Mouse (Mus musculus): ENCODE results near the gene Erp44.

The Erp44 gene

GRCm38 (mm10) chr4:48279498-48280134 is at the start of gene Erp44, which contains the start of gene Invs:
Gene Erp44, minus strand, starts transcription at chr4:48279558.
Gene Invs, plus strand, starts transcription at chr4:48279760.
- DNase-seq = peak; percentile 98

GRCm38 (mm10) chr4:48328042-48328441 is 48.7 kb upstream of the Erp44 start:
- DNase-seq = no peak

- DNase-seq = no peak
Measured at GRCm38 (mm10) chr4:48327192-48327591, 47.8 kb upstream of the Erp44 start.

GRCm38 (mm10) chr4:48322095-48322494 is 42.7 kb upstream of the Erp44 start:
- DNase-seq = no peak

- DNase-seq = no peak
Measured at GRCm38 (mm10) chr4:48321276-48321675, 41.9 kb upstream of the Erp44 start.

- no peak for DNase-seq
Measured at GRCm38 (mm10) chr4:48316036-48316435, 36.7 kb upstream of the Erp44 start.

GRCm38 (mm10) chr4:48314814-48315213 is 35.5 kb upstream of the Erp44 start:
- DNase-seq = no peak

- no peak for DNase-seq
Measured at GRCm38 (mm10) chr4:48287086-48287757, 7.9 kb upstream of the Erp44 start.

GRCm38 (mm10) chr4:48281121-48281520 is 1.8 kb upstream of the Erp44 start:
- DNase-seq = no peak

GRCm38 (mm10) chr4:48278757-48279497 is 431 bp downstream of the Erp44 start:
- DNase-seq = no peak

- DNase-seq = no peak
Measured at GRCm38 (mm10) chr4:48277011-48277410, 2.3 kb downstream of the Erp44 start.

- no peak for DNase-seq
Measured at GRCm38 (mm10) chr4:48275736-48276135, 3.6 kb downstream of the Erp44 start.

GRCm38 (mm10) chr4:48273119-48273829 is 6.1 kb downstream of the Erp44 start:
- DNase-seq = no peak

GRCm38 (mm10) chr4:48271838-48272237 is 7.5 kb downstream of the Erp44 start:
- no peak for DNase-seq

- DNase-seq = no peak
Measured at GRCm38 (mm10) chr4:48270532-48270931, 8.8 kb downstream of the Erp44 start.

GRCm38 (mm10) chr4:48268127-48268526 is 11.2 kb downstream of the Erp44 start:
- DNase-seq = no peak

- no peak for DNase-seq
Measured at GRCm38 (mm10) chr4:48267683-48268082, 11.7 kb downstream of the Erp44 start.

- no peak for DNase-seq
Measured at GRCm38 (mm10) chr4:48258045-48258444, 21.3 kb downstream of the Erp44 start.

- no peak for DNase-seq
Measured at GRCm38 (mm10) chr4:48253266-48253665, 26.1 kb downstream of the Erp44 start.

- DNase-seq = no peak
Measured at GRCm38 (mm10) chr4:48244280-48244679, 35.1 kb downstream of the Erp44 start.

- DNase-seq = no peak
Measured at GRCm38 (mm10) chr4:48243737-48244136, 35.6 kb downstream of the Erp44 start.

GRCm38 (mm10) chr4:48242482-48242881 is 36.9 kb downstream of the Erp44 start:
- DNase-seq = no peak

- DNase-seq = no peak
Measured at GRCm38 (mm10) chr4:48239046-48239445, 40.3 kb downstream of the Erp44 start.

Measured in cerebellum, adult 11-12 months (tissue).